Mouse (Mus musculus) adrenal gland, adult 8-10 months (tissue): Measurements from ENCODE around the gene Tbxa2r. TPM values are rescaled to one million over a fixed set of nuclear protein-coding genes. Genes with fewer than 3 reads are reported as not detected.

Experiments used
- DNase-seq: peaks from one replicate; pipeline ENCODE4 v3.0.0; 2022
- total RNA-seq, 4 experiments: library from RNA; stranded (reverse); gene quantifications; 2 replicates each; pipeline ENCODE4 v1.2.4; 2022

The Tbxa2r gene
- total RNA-seq, 4 experiments from 2014 or later = 35.6 to 52.1 (median 42.0) TPM

DNA sequence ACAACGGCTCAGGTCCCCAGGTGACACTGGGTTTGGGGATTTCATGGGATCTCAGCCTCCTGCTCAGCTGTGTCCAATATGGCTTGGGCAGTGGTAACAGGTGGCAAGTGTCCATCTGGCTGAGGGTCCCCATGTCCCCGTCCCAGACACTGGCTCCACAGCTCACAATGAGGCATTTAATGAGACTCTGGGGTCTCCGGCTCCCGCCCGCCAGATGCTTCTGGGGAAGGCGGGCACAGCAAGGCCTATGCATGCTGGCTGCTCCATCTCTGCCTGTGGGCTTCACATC lies 38.6 kb downstream of the Tbxa2r start:
- no peak for DNase-seq

DNA sequence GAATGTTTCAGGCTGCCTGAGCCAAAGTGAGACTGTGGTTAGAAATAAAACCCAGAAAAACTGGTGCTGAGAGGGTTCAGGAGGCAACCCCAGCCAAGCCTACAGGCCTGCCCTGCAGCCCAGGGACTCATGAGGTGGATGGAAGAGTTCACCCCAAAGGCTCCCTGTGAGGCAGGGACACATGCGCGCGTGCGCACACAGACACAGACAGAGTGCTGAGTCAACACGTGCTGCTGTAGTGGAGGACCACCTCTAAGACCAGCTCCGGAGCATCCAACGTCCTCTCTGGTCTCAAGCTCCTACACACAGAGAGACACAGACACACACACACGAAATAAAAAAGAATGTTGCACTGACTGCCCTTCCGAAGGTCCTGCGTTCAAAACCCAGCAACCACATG lies 46.8 kb downstream of the Tbxa2r start:
- no peak for DNase-seq

DNA sequence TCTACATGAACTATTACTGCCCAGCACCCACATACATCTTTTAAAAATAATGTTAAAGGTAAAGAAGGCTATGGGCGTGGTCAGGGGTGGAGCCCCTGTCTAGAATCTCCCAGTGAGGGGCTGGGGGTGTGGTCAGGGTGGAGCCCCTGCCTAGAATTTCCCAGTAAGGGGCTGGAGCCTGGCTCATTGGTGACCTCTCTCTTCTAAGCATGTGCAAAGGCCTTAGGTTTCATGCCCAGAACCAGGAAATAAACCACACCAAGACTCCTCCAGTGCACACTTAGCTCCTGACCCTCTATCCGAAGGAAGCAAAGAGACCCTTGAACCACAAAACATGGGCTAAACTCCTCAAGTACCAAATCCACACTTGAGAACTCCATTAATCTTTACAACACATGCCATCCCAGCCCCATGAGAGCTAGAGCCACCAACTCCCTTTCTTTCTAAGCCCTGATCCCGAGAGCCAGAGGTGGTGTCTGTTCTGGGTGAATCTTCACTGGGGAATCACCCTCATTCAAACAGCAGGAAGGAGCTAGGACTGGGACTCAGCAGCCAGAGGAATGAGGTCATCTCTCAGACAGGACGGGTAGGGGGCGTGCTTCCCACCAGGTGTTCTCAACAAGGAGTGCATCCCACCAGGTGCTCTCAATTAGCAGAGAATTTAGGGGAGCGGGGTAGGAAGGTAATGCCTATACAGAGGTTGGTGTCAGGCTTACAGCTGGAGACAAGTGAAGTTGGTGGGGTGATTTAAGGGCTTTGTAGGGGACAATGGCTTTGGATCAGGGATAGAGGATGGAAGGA lies 48.2 kb downstream of the Tbxa2r start:
- DNase-seq = no peak

DNA sequence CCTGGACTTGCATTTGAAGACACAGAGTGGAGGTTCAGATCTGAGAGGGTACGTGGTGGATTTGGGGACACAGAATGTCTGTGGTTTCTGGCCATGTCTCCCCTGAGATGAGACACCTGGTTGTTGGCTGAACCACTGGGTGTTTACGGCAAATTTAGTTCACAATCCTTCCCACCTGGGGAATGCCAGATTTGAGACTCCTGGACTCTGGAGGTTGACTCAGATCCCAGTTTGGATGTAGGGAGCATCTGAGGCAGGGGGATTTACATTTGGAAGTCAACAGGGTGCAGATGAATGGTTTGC lies 48.8 kb downstream of the Tbxa2r start:
- DNase-seq = no peak

- DNase-seq = no peak
Observed at GRCm38 (mm10) chr10:81377793-81378552, 49.4 kb downstream of the Tbxa2r start, which contains the start of gene Fzr1. Gene Fzr1 (minus strand): TSS chr10:81378516.

GRCm38 (mm10) chr10:81378553-81379182 lies 50.1 kb downstream of the Tbxa2r start:
- peak; percentile 100 for DNase-seq

- no peak for DNase-seq
Observed at GRCm38 (mm10) chr10:81379183-81379553, 50.6 kb downstream of the Tbxa2r start.

GRCm38 (mm10) chr10:81379809-81380378 lies 51.4 kb downstream of the Tbxa2r start:
- no peak for DNase-seq

DNA sequence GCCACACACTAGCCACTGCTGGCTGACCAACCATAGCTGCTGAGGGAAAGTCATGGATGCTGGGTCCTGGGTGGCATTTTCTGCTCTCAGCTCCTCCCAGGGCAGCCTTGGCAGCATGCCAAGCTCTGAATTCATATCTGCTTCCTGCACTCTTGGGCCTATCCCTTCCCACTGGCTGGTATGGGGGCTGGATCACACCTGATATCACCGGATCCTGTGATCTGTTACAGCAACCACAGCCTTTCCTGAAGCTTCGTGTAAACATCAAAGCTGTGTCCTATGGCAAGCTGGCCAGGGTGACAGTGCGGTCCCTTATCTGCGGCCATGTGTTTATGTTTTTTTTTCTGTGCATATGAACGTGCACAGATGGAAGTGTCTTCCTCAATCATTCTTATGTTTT lies 53.5 kb downstream of the Tbxa2r start:
- no peak for DNase-seq

DNA sequence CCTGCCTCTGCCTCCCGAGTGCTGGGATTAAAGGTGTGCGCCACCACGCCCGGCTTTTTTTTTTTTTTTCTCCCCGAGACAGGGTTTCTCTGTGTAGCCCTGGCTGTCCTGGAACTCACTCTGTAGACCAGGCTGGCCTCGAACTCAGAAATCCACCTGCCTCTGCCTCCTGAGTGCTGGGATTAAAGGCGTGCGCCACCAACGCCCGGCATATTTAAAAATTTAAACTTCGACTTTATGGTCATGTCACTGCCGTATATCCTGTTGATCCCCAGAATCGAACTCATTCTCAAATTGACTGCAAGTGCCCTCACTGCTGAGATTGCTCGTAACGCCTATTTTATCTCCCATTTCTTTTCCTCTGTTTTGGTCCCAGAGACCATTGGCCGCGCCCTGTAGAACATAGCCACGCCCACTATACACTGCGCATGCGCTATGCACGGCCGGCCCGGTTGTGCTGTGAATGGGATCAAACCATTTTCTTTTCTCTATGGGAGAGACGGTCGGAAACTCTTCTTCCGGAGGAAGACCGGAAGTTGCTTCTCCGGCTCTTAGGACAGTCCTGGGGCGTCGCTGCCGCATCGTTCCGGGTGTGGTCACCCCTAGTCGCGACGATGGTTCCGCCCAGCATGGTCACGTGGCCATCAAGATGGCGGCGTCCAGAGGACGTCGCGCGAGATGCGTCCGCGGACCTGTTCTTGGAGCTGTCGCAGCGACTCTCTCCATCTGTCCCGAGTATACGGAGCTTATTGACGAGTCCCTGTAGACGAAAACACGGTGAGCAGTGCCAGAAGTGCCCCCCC lies 55.5 kb downstream of the Tbxa2r start, which contains the start of the genes Dohh and Gm48551:
Gene Dohh, plus strand, starts transcription at position 627 of the 803 bp plus-strand sequence.
Gene Gm48551, plus strand, starts transcription at position 665 of the 803 bp plus-strand sequence.
- DNase-seq = peak; percentile 98

DNA sequence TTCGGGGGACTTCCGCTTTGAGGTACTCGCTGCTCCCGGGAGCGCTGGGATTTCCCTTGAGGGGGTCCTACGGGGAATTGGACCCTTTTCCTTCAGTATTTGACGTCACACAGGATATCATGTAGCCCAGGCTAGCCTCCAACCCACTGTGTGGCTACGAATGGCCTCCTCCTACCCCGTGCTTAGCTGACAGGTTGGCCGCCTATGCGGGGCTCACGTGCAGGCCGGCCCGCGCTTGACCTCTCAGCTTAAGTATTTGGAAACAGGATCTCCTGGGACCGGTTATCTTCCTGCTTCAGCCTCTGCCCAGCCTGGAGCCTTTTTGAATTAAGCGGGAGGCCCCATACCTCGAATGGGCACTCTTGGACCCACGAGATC lies 56.1 kb downstream of the Tbxa2r start:
- DNase-seq = no peak

Other genes starting within 250 kb of the Tbxa2r start
- gene Creb3l3, start 229.9 kb upstream of the Tbxa2r start, total RNA-seq = 1 to 10 TPM in 2 of 4 experiments, under 1 TPM in 2; 0.35 to 2.7 (median 1.3) TPM
- 100 to 1,000 TPM; 169 to 227 (median 204) TPM for gene Map2k2, start 222.8 kb upstream of the Tbxa2r start, total RNA-seq
- 10 to 100 TPM; 86.5 to 94.0 (median 92.3) TPM for gene Zbtb7a, start 193.5 kb upstream of the Tbxa2r start, total RNA-seq
- gene Pias4, start 160.8 kb upstream of the Tbxa2r start, total RNA-seq = 10 to 100 TPM; 22.8 to 32.5 (median 30.1) TPM
- 1,000 to 10,000 TPM; 1,447 to 1,655 (median 1,598) TPM for gene Eef2, start 152.1 kb upstream of the Tbxa2r start, total RNA-seq
- gene Dapk3, start 145.7 kb upstream of the Tbxa2r start, total RNA-seq = 10 to 100 TPM; 67.7 to 88.0 (median 81.8) TPM
- not detected for gene 4930442H23Rik, start 144.9 kb upstream of the Tbxa2r start, total RNA-seq
- not detected for gene Nmrk2, start 126.7 kb upstream of the Tbxa2r start, total RNA-seq
- 1 to 10 TPM; 3.8 to 6.4 (median 4.4) TPM for gene Atcay, start 97.9 kb upstream of the Tbxa2r start, total RNA-seq
- gene Zfr2, start 95.6 kb upstream of the Tbxa2r start, total RNA-seq = 10 to 100 TPM; 27.6 to 35.6 (median 30.0) TPM
- gene Matk, start 75.8 kb upstream of the Tbxa2r start, total RNA-seq = 1 to 10 TPM in 3 of 4 experiments, under 1 TPM in 1; 0.67 to 2.1 (median 1.5) TPM
- 100 to 1,000 TPM; 100 to 139 (median 113) TPM for gene Mrpl54, start 61.8 kb upstream of the Tbxa2r start, total RNA-seq
- 10 to 100 TPM; 61.9 to 72.3 (median 66.4) TPM for gene Apba3, start 61.8 kb upstream of the Tbxa2r start, total RNA-seq
- under 1 TPM; 0.22 to 0.81 (median 0.29) TPM for gene Tjp3, start 37.1 kb upstream of the Tbxa2r start, total RNA-seq
- gene Pip5k1c, start 35.8 kb upstream of the Tbxa2r start, total RNA-seq = 10 to 100 TPM; 42.6 to 61.1 (median 53.3) TPM
- gene Cactin, start 7.6 kb upstream of the Tbxa2r start, total RNA-seq = 10 to 100 TPM; 37.7 to 47.5 (median 42.5) TPM
- gene Gipc3, start 14.5 kb downstream of the Tbxa2r start, total RNA-seq = 10 to 100 TPM in 2 of 4 experiments, 1 to 10 TPM in 2; 3.7 to 17.7 (median 9.3) TPM
- gene Hmg20b, start 21.7 kb downstream of the Tbxa2r start, total RNA-seq = 100 to 1,000 TPM in 3 of 4 experiments, 10 to 100 TPM in 1; 94.2 to 121 (median 112) TPM
- 10 to 100 TPM; 18.3 to 25.7 (median 22.0) TPM for gene Mfsd12, start 28.8 kb downstream of the Tbxa2r start, total RNA-seq
- 1 to 10 TPM; 1.6 to 5.3 (median 2.4) TPM for gene 4930404N11Rik, start 37.1 kb downstream of the Tbxa2r start, total RNA-seq
- gene Fzr1, start 49.8 kb downstream of the Tbxa2r start, total RNA-seq = 10 to 100 TPM; 47.1 to 52.7 (median 49.9) TPM
- 10 to 100 TPM; 49.8 to 60.2 (median 55.0) TPM for gene Dohh, start 55.7 kb downstream of the Tbxa2r start, total RNA-seq
- gene Gm48551, start 55.7 kb downstream of the Tbxa2r start, total RNA-seq = 1 to 10 TPM in 2 of 4 experiments, under 1 TPM in 2; 0.65 to 2.9 (median 1.0) TPM
- 1 to 10 TPM; 2.0 to 4.2 (median 2.6) TPM for gene Gm48552, start 60.3 kb downstream of the Tbxa2r start, total RNA-seq
- 1 to 10 TPM in 2 of 4 experiments, under 1 TPM in 2; 0.78 to 2.0 (median 0.96) TPM for gene Smim24, start 64.3 kb downstream of the Tbxa2r start, total RNA-seq
- 100 to 1,000 TPM; 113 to 191 (median 144) TPM for gene Nfic, start 126.9 kb downstream of the Tbxa2r start, total RNA-seq
- gene Celf5, start 154.0 kb downstream of the Tbxa2r start, total RNA-seq = 1 to 10 TPM in 3 of 4 experiments, under 1 TPM in 1; 0.17 to 2.5 (median 1.7) TPM
- 100 to 1,000 TPM; 115 to 136 (median 123) TPM for gene Ncln, start 167.7 kb downstream of the Tbxa2r start, total RNA-seq
- gene S1pr4, start 171.4 kb downstream of the Tbxa2r start, total RNA-seq = 1 to 10 TPM in 2 of 4 experiments, under 1 TPM in 2; 0.56 to 1.7 (median 0.92) TPM
- 1 to 10 TPM in 3 of 4 experiments, under 1 TPM in 1; 0.70 to 2.2 (median 1.6) TPM for gene Gna15, start 195.5 kb downstream of the Tbxa2r start, total RNA-seq
- 100 to 1,000 TPM in 2 of 4 experiments, 10 to 100 TPM in 2; 90.2 to 105 (median 98.1) TPM for gene Gna11, start 216.5 kb downstream of the Tbxa2r start, total RNA-seq
- gene Aes, start 230.8 kb downstream of the Tbxa2r start, total RNA-seq = 1,000 to 10,000 TPM in 3 of 4 experiments, 100 to 1,000 TPM in 1; 989 to 1,424 (median 1,166) TPM
- 100 to 1,000 TPM in 2 of 4 experiments, 10 to 100 TPM in 2; 50.6 to 211 (median 117) TPM for gene Tle2, start 245.8 kb downstream of the Tbxa2r start, total RNA-seq